Mouse (Mus musculus) neutrophil, adult 59 days (primary cell): ENCODE data around the gene Cep131. TPM values are rescaled to one million over a fixed set of nuclear protein-coding genes. Genes with fewer than 3 reads are reported as not detected.

Source experiments
- total RNA-seq, 2 experiments: library from RNA; stranded (reverse); gene quantifications; 1 replicate in 1 of 2; 2 replicates in 1 of 2; pipeline ENCODE4 v1.2.4; 2023

Gene Cep131
- total RNA-seq: 10 to 100 TPM in 1 of 2 experiments, 1 to 10 TPM in 1; 9.6 to 11.1 TPM

DNA sequence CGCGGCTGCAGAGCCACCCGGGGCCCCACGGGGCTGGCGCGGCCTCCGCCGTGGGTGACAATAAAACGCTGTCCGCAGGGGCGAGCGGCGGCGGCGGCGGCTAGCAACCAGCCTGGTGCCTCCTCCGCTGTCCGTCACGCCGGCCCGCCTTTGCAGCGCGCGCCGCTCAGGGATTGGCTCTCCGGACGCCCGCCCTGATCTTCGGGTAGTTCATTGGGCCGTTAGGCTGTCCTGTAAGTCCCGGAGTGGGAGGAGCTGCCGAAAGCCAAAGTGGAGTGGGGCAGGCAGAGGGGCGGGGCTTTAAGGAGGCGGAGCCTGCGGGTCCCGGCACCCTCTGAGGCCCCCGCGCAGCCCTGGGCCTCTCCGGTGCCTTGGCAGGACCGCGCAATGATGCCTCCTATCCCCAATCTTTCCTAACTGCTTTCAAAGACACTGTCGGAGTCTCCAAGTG, at the start of gene Cep131:
Gene Cep131 (minus strand): TSS at position 126 of the 451 bp plus-strand sequence.

DNA sequence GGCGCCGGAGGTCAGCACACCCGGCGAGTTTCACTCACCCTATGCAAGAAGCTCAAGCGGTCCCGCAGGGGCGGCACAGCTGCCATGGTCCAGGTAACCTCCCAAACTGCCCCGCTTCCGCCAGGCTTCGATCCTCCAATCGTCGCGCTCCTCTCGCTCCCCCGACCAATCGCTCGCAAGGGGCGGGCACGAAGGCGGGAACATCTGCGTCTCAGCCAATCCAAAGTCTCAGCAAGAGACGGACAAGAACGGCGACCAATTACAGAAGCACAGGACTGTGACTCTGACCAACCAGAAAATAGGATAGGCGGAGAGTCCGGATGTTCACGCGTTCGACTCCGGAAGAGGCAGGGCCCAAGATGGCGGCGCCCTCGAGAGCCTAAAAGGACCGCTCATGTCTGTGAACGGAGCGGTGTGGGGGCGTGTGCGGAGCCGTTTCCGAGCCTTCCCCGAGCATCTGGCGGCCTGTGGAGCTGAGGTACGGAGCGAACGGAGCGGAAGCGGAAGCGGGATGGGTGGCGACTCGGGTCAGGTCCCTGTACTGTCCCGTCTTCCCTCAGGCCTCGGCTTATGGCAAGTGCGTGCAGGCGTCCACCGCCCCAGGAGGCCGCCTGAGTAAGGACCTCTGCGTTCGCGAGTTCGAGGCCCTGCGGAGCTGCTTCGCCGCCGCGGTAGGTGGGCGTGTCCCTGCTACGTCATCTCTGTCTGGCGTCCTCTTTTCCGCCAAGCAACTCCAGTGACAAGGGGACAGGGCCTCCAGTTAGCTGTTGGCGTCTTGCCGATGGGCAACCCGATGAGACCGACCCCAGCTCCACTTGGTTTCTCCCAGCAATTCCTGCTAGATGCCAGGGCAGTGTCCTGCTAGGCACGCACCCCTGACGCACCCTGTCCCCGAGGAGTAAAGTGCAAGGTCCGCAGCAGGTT, 12.2 kb upstream of the Cep131 start, which contains the start of the genes Tepsin and Ndufaf8:
Gene Tepsin (minus strand): TSS at position 144 of the 924 bp plus-strand sequence.
Gene Ndufaf8 (plus strand): TSS at position 341 of the 924 bp plus-strand sequence.

DNA sequence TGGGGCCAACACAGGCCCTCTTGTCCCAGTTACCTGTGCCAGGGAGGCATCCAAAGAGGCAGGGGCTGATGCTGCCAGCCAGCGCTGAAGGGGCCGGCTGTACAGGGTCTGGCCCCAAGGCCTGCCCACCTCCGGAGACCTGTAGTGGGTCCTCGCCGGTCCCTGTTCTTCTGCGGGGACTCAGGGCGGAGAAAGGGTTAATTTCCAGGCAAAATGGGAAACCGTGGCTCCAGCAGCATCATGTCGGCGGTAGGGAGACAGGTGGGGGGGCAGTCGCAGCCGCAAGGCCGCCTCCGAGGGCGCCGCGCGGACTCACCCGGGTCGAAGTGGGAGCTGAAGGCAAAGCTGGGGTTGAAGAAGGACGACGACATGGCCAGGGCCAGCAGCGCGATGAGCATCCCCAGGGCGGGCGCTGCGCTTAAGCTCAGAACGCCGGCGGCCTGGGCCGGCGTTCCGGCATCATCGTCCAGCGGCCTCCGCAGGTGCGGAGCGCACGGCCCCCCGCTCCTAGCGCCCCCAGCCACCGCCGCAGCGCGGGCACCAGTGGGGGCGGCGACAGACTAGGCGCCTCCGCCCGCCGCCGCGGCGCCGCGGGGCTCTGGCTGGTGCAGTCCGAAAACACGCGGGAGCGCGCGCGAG, 40.0 kb downstream of the Cep131 start, which contains the start of gene Aatk:
Gene Aatk (minus strand): TSS at position 615 of the 639 bp plus-strand sequence.

Other genes with a start within 250 kb of the Cep131 start
- gene Chmp6, start 173.4 kb downstream of the Cep131 start, total RNA-seq: 10 to 100 TPM; 20.4 to 32.9 TPM
- 10 to 100 TPM; 14.8 to 19.1 TPM for gene Baiap2, start 144.1 kb downstream of the Cep131 start, total RNA-seq
- gene Aatk, start 39.7 kb downstream of the Cep131 start, total RNA-seq: 10 to 100 TPM; 53.6 to 55.4 TPM
- gene Tepsin, start 11.9 kb upstream of the Cep131 start, total RNA-seq: 10 to 100 TPM; 16.9 to 17.8 TPM
- 10 to 100 TPM; 14.2 to 19.0 TPM for gene Ndufaf8, start 12.1 kb upstream of the Cep131 start, total RNA-seq
- 10 to 100 TPM; 84.9 to 93.4 TPM for gene Slc38a10, start 64.5 kb upstream of the Cep131 start, total RNA-seq
- 1 to 10 TPM; 4.0 to 5.5 TPM for gene Bahcc1, start 146.1 kb upstream of the Cep131 start, total RNA-seq